Mouse (Mus musculus): Measurements from ENCODE around the gene Pkp4.

- TF ChIP-seq CTCF (IDR thresholded peaks at IDR 0.05; ENCODE audit: low read depth), result no peak
- TF ChIP-seq EP300 (IDR thresholded peaks at IDR 0.05; ENCODE audit: low read depth), result no peak
These were observed 240.3 kb downstream of the Pkp4 start for GRCm38 (mm10) chr2:59400901-59401378.
